Mouse (Mus musculus) gastrocnemius, postnatal 4 days (tissue): ENCODE results near the gene Nnat. TPM values are rescaled to one million over a fixed set of nuclear protein-coding genes. Genes with fewer than 3 reads are reported as not detected.
"Not testable (repeated sequence)": the region's sequence is repeated elsewhere in the genome, so short reads cannot be mapped to it uniquely, and the experiment has no call there.

Experiments used
- DNase-seq, 2 experiments: peaks; one replicate each; pipeline ENCODE4 v3.0.0; 2021 to 2022; ENCODE audit warnings: low spot score in 2 of 2, mixed read lengths in 2 of 2
- total RNA-seq, 2 experiments: library from RNA; stranded (reverse); gene quantifications; 2 replicates each; pipeline ENCODE4 v1.2.3; 2021

Gene Nnat
- total RNA-seq, 2 experiments from 2014 or later: 20.2 to 41.1 TPM

- no peak for DNase-seq
Measured at GRCm38 (mm10) chr2:157550292-157550691, 9.6 kb upstream of the Nnat start.

DNA sequence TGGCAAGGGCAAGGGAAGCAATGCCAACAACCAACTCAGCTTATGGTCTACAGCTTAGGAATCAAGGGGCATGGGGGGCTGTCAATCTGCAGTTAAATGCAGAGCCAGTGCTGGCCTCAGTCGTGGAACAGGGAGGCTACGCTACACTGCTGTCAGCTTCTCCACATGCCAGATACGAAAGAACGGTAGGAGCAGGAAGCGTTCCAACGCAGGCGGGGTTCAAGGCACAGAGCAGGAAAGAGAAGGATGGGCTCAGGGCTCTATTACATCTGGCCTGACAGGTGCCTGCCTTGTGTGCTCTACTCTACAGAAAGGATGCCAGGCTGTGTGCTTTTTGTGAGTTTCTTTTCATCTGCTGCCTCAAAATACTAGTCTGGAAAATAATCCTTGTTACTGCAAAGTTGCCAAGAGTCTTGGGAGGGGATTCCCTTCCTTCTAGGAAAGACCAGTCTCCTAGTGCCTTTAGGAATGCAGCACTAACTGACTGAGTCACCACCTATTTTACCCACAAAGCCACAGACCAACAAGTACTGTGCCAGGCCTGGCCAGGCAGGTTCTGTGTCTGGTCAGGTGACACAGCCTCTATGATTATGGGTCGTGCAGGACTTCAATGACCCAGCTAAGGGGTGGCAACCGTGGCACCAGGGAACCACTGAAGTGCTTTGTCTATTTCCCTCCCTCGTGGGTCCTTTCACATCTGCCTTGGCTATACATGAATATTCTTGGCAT is 7.6 kb upstream of the Nnat start:
- no peak for DNase-seq

DNA sequence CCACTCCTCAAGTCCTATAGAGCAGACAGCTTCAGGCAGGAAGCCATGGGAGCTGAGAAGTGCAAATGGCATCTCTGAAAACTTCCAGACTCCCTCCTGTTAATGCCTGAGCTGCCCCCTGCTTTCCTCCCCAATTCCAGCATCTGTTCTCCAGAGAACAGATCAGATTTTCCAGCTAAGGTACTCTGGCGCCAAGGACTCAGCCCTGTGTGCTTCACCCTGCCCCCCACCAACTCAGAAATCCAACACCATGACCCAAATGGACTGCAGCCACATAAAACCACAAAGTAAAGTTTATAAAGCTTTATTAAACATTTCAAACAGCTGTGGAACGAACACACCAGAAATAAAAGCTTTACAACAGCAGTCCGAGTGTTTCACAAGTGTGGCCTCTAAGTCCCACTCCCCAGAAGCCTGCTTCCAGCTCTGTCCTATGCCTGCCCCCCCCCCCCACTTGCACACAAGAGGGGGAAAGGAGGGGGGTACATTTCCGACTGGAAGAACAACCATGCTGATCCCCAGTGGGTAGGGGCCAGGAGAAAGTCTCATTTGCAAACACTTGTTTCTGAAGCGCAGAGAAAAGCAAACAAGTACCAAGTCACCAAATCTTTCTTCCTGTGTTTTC is 3.7 kb upstream of the Nnat start:
- no peak for DNase-seq

DNA sequence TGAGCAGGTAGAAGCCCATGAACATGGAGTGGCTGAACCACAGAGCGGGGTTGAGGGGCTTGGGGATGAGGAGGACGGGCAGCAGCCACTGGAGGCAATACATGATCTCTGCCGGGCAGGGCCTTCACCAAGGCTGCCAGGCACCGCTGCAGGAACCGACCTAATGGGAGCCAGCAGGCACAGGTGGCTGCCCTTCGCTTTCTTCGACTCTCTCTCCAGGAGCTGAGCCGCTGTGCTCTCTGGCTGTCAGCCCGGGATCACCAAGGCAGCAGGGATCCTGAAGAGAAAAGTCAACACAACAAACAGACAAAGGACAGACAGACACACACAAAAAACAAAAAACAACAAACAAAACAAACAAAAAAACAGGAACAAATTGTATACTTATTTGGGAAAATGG is 1.8 kb upstream of the Nnat start:
- DNase-seq: no peak

DNA sequence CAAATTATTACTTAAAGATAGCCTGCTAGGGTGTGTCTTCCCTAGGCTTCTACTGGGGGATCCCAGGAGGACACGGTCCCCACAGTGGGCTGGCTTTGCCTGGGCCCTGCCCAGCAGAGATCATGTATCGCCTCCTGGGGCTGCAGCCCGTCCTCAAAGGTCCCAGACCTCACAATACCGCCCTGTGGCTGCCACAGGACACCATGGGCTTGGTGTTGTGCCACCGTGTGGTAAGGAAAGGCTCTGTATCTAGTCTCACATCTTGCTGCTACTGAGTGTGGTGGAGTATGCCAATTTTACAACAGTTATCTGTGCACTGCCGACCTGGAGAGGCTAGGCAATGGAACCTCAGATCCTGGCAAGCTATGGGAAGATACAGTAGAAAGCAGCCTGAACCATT is 1.4 kb upstream of the Nnat start:
- no peak for DNase-seq

GRCm38 (mm10) chr2:157559440-157559839 is 438 bp upstream of the Nnat start:
- no peak for DNase-seq

- no peak for DNase-seq
Measured at GRCm38 (mm10) chr2:157560302-157560701, 424 bp downstream of the Nnat start.

GRCm38 (mm10) chr2:157561165-157561836 is 1.4 kb downstream of the Nnat start:
- DNase-seq: peak; percentile 56 to 87

DNA sequence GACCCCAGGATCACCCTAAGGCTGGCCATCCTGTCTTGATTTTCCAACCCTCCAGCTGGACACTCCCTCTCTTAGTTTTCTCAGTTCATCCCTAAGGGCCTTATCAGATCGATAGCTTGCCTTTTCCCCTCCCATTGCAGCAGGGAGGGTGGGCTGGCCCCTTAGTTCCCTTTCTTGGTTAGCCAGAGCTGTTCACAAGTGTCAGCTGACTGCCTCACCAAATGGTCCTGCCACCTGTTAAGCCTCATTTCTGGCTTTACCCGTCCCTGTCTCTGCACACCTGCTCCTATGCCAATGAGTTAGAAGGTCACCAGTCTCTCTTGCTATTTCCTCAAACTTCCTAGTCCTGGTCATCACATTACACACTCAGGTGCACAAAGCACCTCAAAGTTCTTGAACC is 3.2 kb downstream of the Nnat start:
- no peak for DNase-seq

- DNase-seq: no peak
Measured at GRCm38 (mm10) chr2:157564723-157565122, 4.8 kb downstream of the Nnat start.

DNA sequence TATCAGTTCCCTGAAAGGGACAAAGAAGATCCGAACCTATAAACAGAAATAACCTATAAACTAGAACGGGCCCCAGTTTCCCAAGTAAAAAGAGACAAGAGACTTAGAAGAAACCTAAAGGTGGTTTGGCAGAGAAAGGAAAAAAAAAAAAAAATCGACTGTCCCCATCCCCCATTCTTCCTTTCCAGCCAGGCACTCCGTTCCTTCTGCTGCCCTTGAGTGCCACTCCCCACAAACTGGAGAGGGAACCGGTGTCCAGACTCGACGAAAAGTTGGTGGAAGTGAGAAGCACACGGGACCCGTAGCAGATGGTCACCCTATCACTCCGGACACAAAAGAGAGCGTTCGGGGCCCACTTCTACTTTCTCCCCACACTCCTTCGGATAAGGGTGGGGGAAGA is 5.6 kb downstream of the Nnat start:
- DNase-seq: no peak

DNA sequence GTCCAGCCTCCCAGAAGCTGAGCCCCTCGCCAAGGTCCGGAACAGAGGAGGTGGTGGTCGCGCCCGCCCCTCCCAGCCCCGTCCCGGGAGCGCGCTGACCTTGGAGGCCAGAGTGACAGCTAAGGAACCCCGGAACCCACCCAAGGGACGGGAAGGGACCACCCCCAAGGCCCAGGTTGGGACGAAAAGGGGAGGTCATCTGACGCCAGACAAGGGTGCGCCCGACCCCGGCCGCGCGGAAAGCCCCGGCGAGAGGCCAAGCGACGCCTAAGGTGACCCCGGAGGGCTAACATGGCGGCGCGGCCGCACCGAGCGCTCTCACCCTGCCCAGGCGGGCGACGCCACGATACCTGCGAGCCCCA is 6.0 kb downstream of the Nnat start:
- DNase-seq: no peak

DNA sequence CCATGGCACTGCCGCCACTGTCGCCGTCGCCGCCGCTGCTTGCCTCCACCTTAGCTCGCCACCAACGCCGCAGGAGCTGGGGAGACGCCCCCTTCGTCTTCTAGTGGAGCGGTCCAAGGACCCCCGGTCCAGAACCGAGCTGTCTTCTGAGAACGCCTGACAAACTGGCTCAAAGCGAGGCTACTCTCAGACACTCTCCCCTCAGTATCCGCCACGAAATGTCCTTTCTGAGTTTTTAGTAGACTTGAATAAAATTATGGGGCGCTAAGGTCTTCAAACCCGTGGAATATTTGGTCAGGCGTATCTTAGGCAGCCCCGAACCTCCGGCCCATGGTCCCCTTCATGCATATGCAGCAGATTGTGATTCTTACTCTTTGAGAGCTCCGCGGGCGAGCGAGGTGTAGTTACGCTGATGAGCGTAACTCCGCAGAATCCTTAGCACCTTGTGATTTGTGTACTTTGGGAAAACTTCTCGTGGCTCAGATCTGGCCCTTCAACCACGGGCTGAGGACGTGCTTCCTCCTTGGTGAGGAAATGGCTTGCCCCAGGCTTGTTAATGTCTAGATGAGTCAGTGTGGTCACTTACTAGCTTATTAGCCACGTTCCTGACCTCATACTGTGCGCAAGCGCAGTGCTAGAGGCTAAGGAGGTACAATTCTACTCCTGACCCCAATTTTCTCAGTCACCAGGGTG is 6.5 kb downstream of the Nnat start:
- peak; percentile 55 to 85 for DNase-seq

GRCm38 (mm10) chr2:157567235-157567961 is 7.5 kb downstream of the Nnat start:
- DNase-seq: no peak

DNA sequence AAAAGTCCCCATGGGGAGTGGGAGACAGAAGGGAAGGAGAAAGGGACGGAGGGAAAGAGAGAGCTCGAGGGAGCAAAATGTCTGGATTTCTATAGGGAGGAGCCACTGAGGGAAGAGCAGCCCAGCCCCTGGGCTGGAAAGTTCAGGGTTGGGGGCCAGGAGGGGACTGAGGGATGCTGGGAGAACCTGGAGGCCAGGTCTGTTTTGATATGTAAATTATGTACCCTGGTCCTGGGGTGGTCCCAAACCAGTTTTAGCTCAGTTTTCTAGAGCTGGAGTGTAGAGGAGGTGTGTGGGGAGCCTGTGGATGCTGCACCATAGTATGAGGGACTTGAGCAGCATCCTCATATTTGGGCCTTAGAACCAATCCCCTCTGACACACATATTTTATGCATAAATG is 9.0 kb downstream of the Nnat start:
- no peak for DNase-seq

GRCm38 (mm10) chr2:157569796-157570485 is 10.1 kb downstream of the Nnat start:
- DNase-seq: no peak

DNA sequence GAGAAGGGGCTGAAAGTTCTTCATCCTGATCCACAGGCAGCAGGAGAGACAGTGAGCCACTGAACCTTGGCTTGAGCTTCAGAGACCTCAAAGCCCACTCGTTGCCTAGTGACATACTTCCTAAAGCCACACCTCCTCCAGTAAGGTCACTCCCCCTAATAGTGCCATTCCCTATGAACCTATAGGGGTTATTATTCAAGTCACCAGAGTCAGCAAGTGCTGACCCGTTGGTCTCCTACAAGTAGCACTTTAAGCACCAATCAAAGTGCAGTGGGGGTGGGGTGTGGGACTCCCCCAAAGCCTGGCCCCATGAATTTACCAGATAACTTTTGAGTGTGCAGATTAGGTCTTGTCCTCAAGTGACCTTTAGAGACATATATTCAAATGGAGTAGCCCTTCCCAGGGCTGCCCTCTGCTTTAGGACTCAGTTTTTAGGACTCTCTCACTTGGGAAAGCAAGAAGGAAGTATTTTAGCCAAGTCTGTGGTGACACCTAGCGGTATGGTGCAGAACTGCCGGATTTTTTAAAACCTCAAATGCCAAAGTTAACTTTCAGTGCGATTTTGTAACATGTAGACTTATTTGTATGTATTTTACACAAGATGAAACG is 11.4 kb downstream of the Nnat start, which contains the start of gene Blcap:
Gene Blcap, minus strand, starts transcription at position 51 of the 609 bp plus-strand sequence.
- DNase-seq: peak in 1 of 2 experiments; percentile 42

GRCm38 (mm10) chr2:157572786-157573185 is 12.9 kb downstream of the Nnat start:
- DNase-seq: no peak

DNA sequence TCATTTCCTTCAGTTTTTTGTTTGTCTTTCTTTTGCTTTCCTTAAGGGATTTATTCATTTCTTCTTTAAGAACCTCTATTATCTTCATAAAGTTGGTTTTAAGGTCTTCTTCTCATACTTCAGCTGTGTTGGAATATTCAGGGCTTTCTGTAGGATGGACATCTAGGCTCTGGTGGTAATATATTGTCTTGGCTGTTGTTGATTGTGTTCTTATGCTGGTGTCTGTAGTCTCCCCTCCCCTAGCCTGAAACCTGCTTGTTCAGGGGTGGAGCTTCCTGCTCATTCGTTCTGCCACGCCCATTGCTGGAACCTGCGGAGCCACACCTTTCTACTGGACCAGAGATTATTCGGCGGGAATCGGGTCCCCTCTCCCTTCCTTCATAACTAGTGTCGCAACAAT is 25.5 kb downstream of the Nnat start:
- not testable (repeated sequence) for DNase-seq
